Mouse (Mus musculus) limb, embryonic 15.5 days (tissue): ENCODE measurements around the gene Vmn1r82. TPM values are rescaled to one million over a fixed set of nuclear protein-coding genes. Genes with fewer than 3 reads are reported as not detected.

Source experiments
- ATAC-seq: fragments of 200-750 bp; cut with Nextera tagmentation; 2 replicates; pipeline ENCODE4 v1.8.0; 2017; ENCODE audit warnings: low read depth, moderate TSS enrichment; ENCODE audit not compliant: insufficient number of reproducible peaks, low FRiP score, low TSS enrichment
- H3K27ac ChIP-seq: fragments of 300-500 bp; sonication (generic); 2 replicates; pipeline ENCODE4 v1.5.1; 2015; ENCODE audit warnings: moderate library complexity, mild to moderate bottlenecking, inconsistent platforms
- H3K27me3 ChIP-seq: fragments of 300-500 bp; sonication (generic); 2 replicates; pipeline ENCODE4 v1.6.1; 2015; ENCODE audit warnings: inconsistent platforms
- H3K36me3 ChIP-seq: fragments of 300-500 bp; sonication (generic); 2 replicates; pipeline ENCODE4 v1.6.1; 2015; ENCODE audit warnings: inconsistent platforms
- H3K4me1 ChIP-seq: fragments of 300-500 bp; sonication (generic); 2 replicates; pipeline ENCODE4 v1.6.1; 2015; ENCODE audit warnings: inconsistent platforms
- H3K4me2 ChIP-seq: fragments of 300-500 bp; sonication (generic); 2 replicates; pipeline ENCODE4 v1.6.1; 2015; ENCODE audit warnings: mild to moderate bottlenecking, inconsistent platforms
- H3K4me3 ChIP-seq: fragments of 300-500 bp; sonication (generic); 2 replicates; pipeline ENCODE4 v1.5.1; 2015; ENCODE audit warnings: mild to moderate bottlenecking, inconsistent platforms
- H3K9ac ChIP-seq: fragments of 300-500 bp; sonication (generic); 2 replicates; pipeline ENCODE4 v1.6.1; 2015; ENCODE audit warnings: inconsistent platforms
- H3K9me3 ChIP-seq: fragments of 300-500 bp; sonication (generic); 2 replicates; pipeline ENCODE4 v1.6.1; 2016; ENCODE audit warnings: inconsistent platforms
- WGBS: fragments of 180-500 bp; shearing (Covaris S2); methylation state at CpG from one replicate; pipeline ENCODE4 v1.1.7; 2015; 5-methylcytosine and 5-hydroxymethylcytosine counted together
- polyA plus RNA-seq: library from polyadenylated mRNA; unstranded; fragments of >200 nt; fragmentation: Nextera tagmentation; extraction: Ambion mirVana; gene quantifications from 2 replicates; pipeline ENCODE4 v1.2.1, GENCODE M21; 2015

Vmn1r82 gene
- not detected in 2 replicates for polyA plus RNA-seq

GRCm38 (mm10) chr7:12300130-12300529 lies at the start of gene Vmn1r82:
Vmn1r82 (plus strand) TSS chr7:12300430.
- ATAC-seq: no peak
- Histone ChIP-seq H3K4me1 (no peaks in the 10 kb centered on the region), H3K27ac (no peak within 1 kb of the TSS), H3K9ac (no peak within 1 kb of the TSS), H3K4me2 (no peak within 1 kb of the TSS), H3K36me3 (no peaks in the 10 kb centered on the region), H3K4me3 (no peak within 1 kb of the TSS), H3K9me3 (no peaks in the 10 kb centered on the region), H3K27me3 (no peaks in the 10 kb centered on the region)
- WGBS: 55% methylated on average over 2 of the region's 2 CpGs

DNA sequence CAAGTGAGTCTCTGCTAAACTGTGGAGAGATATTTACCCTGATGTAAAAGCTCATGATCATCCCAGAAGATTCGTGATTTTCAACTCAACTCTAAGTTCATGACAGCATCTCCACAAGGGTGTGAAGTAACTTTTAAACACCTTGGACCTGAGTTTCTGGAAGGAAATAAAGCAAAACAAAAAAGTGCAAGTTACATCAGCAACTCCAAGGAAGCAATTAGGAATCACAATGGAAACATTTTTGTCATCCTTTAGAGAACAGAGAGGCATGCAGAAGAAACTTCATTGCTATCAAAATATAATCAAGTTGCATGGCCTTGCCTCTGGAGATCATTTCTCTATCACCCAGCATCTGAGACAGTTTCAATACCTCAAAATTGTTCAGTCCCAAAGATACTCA lies 32.1 kb upstream of the Vmn1r82 start, which contains the start of gene Vmn1r81:
TSS of gene Vmn1r81 (minus strand) at position 101 of the 400 bp plus-strand sequence.
- 71% methylated on average over 1 of the region's 1 CpGs for WGBS

GRCm38 (mm10) chr7:12329381-12329780 lies 29.2 kb downstream of the Vmn1r82 start, which contains the start of gene Vmn1r83:
Vmn1r83 (minus strand) TSS chr7:12329481.
- Histone ChIP-seq H3K9ac (no peak within 1 kb of the TSS), H3K27ac (no peak within 1 kb of the TSS), H3K4me3 (no peak within 1 kb of the TSS), H3K27me3 (no peaks in the 10 kb centered on the region), H3K9me3 (no peaks in the 10 kb centered on the region), H3K4me1 (no peaks in the 10 kb centered on the region), H3K4me2 (no peak within 1 kb of the TSS), H3K36me3 (no peaks in the 10 kb centered on the region)
- ATAC-seq: no peak
- WGBS: 86% methylated on average over 2 of the region's 2 CpGs

More for the DNA sequence above, 32.1 kb upstream of the Vmn1r82 start, which contains the start of gene Vmn1r81:
- Histone ChIP-seq H3K4me2 (no peak within 1 kb of the TSS), H3K4me3 (no peak within 1 kb of the TSS), H3K36me3 (no peaks in the 10 kb centered on the region), H3K9ac (no peak within 1 kb of the TSS), H3K27me3 (no peaks in the 10 kb centered on the region), H3K27ac (no peak within 1 kb of the TSS), H3K9me3 (no peaks in the 10 kb centered on the region), H3K4me1 (no peaks in the 10 kb centered on the region)
- no peak for ATAC-seq

Other genes starting within 250 kb of the Vmn1r82 start
- gene Vmn1r78, start 150.2 kb upstream of the Vmn1r82 start, polyA plus RNA-seq: not detected in 2 replicates
- not detected in 2 replicates for gene Vmn1r79, start 129.2 kb upstream of the Vmn1r82 start, polyA plus RNA-seq
- not detected in 2 replicates for gene Vmn1r80, start 111.1 kb upstream of the Vmn1r82 start, polyA plus RNA-seq
- not detected in 2 replicates for gene Vmn1r81, start 32.2 kb upstream of the Vmn1r82 start, polyA plus RNA-seq
- not detected in 2 replicates for gene Vmn1r83, start 29.1 kb downstream of the Vmn1r82 start, polyA plus RNA-seq
- not detected in 2 replicates for gene Vmn1r84, start 68.8 kb downstream of the Vmn1r82 start, polyA plus RNA-seq
- 4.3 and 5.3 TPM in 2 replicates for gene Zfp551, start 122.3 kb downstream of the Vmn1r82 start, polyA plus RNA-seq
- 17.2 and 18.2 TPM in 2 replicates for gene Zfp606, start 177.9 kb downstream of the Vmn1r82 start, polyA plus RNA-seq
- gene 2900092C05Rik, start 212.1 kb downstream of the Vmn1r82 start, polyA plus RNA-seq: not detected in 2 replicates